Comparison of ENCODE assay signal across 24 mouse cellular contexts in genomic region chr14:48316396-48316795, GRCm38 (mm10).
DNase-seq lines count a peak whose midpoint lies in the region; ATAC-seq and TF ChIP-seq lines count a peak whose summit lies in the region.
"Had no signal": no experiment of that assay in that cellular context is flagged by ENCODE, and none has a peak within 500 bp of the region (broad histone marks: within the 10 kb centered on the region; RNA-seq: fewer than 3 reads in every experiment).

No protein-coding gene starts in this region.

- H3K4me1 ChIP-seq in heart, embryonic 13.5 days = peaks cover 13% of the 10 kb centered on the region
- H3K4me1 ChIP-seq in heart, embryonic 10.5 days = peaks cover 4% of the 10 kb centered on the region; the same call in 1 of the 2 replicates
- peaks cover 4% of the 10 kb centered on the region for H3K4me1 ChIP-seq in heart, embryonic 16.5 days (ENCODE audit: control insufficient read depth, insufficient read depth, low read length)
- 0 out of 2 replicates have a peak, but pooled peaks cover 3% of the 10 kb centered on the region for H3K4me1 ChIP-seq in lung, postnatal 0 days (ENCODE audit: insufficient read depth, low read depth, low read length)
- H3K4me1 ChIP-seq in lung, adult 2 months (ENCODE audit: control insufficient read depth, insufficient read depth, low read length) = no peaks in the 10 kb centered on the region; the same call in 1 of the 2 replicates
- H3K4me1 ChIP-seq: forebrain, embryonic 10.5 days; forebrain, embryonic 13.5 days; hindbrain, embryonic 12.5 days; hindbrain, embryonic 15.5 days had no signal

- no peak overlapping the region for H3K27ac ChIP-seq in heart, embryonic 13.5 days (replicated peaks)
- H3K27ac ChIP-seq in heart, embryonic 10.5 days = no peak overlapping the region
- no peak overlapping the region for H3K27ac ChIP-seq in heart, embryonic 16.5 days (ENCODE audit: low read length)
- no peak overlapping the region for H3K27ac ChIP-seq in lung, postnatal 0 days (ENCODE audit: low read length)
- H3K27ac ChIP-seq: forebrain, embryonic 10.5 days; forebrain, embryonic 13.5 days; gastrocnemius, adult 2 months; hindbrain, embryonic 12.5 days; hindbrain, embryonic 15.5 days had no signal

- peak; percentile 33 for DNase-seq in embryo, embryonic 10 days (ENCODE audit: low spot score)
- DNase-seq in embryo, embryonic 11 days = no peak
- DNase-seq in heart, embryonic 10.5 days (ENCODE audit: low spot score) = no peak
- DNase-seq in heart, adult 9 months (ENCODE audit: low spot score in 2 of 2) = no peak
- peak; percentile 35 for DNase-seq in lung, postnatal 0 days (ENCODE audit: low spot score)
- DNase-seq in lung, adult 2 months = no peak
- DNase-seq: adrenal gland, adult 8-10 months; adrenal gland, postnatal 25 days; cerebellum, adult 11-12 months; cerebellum, adult 8-10 months; cerebellum, postnatal 10 days; cerebellum, postnatal 36 days; gastrocnemius, adult 2 months; gastrocnemius, postnatal 14 days; kidney, adult 2 months had no signal

- H3K9ac ChIP-seq in heart, embryonic 13.5 days = no peak overlapping the region
- no peak overlapping the region for H3K9ac ChIP-seq in heart, embryonic 16.5 days (ENCODE audit: low read length)
- no peak overlapping the region for H3K9ac ChIP-seq in lung, postnatal 0 days (replicated peaks; ENCODE audit: low read depth)
- H3K9ac ChIP-seq: forebrain, embryonic 13.5 days; hindbrain, embryonic 12.5 days; hindbrain, embryonic 15.5 days had no signal

- H3K4me3 ChIP-seq in heart, embryonic 13.5 days = no peak overlapping the region
- H3K4me3 ChIP-seq in heart, embryonic 10.5 days = no peak overlapping the region
- H3K4me3 ChIP-seq in heart, embryonic 16.5 days (ENCODE audit: low read length) = no peak overlapping the region
- no peak overlapping the region for H3K4me3 ChIP-seq in lung, postnatal 0 days (ENCODE audit: low read depth, low read length)
- no peak overlapping the region for H3K4me3 ChIP-seq in lung, adult 2 months (replicated peaks; ENCODE audit: extremely low read depth, low read depth, low read length)
- H3K4me3 ChIP-seq: forebrain, embryonic 10.5 days; forebrain, embryonic 13.5 days; gastrocnemius, adult 2 months; hindbrain, embryonic 12.5 days; hindbrain, embryonic 15.5 days had no signal

- no peak for ATAC-seq in heart, embryonic 13.5 days (ENCODE audit: extremely low read depth, insufficient number of reproducible peaks, low FRiP score, low TSS enrichment)
- ATAC-seq in heart, embryonic 16.5 days (replicated peaks; ENCODE audit: extremely low read depth, insufficient read depth, low FRiP score) = no peak
- ATAC-seq in lung, postnatal 0 days = peak; percentile 66
- ATAC-seq: activated CD4-positive, CD25-positive, alpha-beta regulatory T cell, adult 4 months; forebrain, embryonic 13.5 days; forebrain, embryonic 16.5 days; intestine, postnatal 0 days had no signal

- TF ChIP-seq EP300 in lung, postnatal 0 days (IDR thresholded peaks at IDR 0.05) = peak; percentile 62

- H3K4me2 ChIP-seq in heart, embryonic 13.5 days = peak overlapping the region; percentile 18
- H3K4me2 ChIP-seq in heart, embryonic 16.5 days (ENCODE audit: low read depth, low read length) = peak overlapping the region; percentile 5; the same call in 1 of the 2 replicates
- H3K4me2 ChIP-seq in lung, postnatal 0 days (replicated peaks; ENCODE audit: low read depth, low read length) = no peak overlapping the region
- H3K4me2 ChIP-seq: forebrain, embryonic 13.5 days; hindbrain, embryonic 12.5 days; hindbrain, embryonic 15.5 days had no signal

- H3K36me3 ChIP-seq in heart, embryonic 13.5 days = no peaks in the 10 kb centered on the region
- H3K36me3 ChIP-seq in heart, embryonic 10.5 days = no peaks in the 10 kb centered on the region
- H3K36me3 ChIP-seq in heart, embryonic 16.5 days (ENCODE audit: control insufficient read depth, insufficient read depth) = no peaks in the 10 kb centered on the region
- H3K36me3 ChIP-seq in lung, postnatal 0 days (ENCODE audit: insufficient read depth, low read length) = no peaks in the 10 kb centered on the region
- H3K36me3 ChIP-seq: forebrain, embryonic 10.5 days; hindbrain, embryonic 12.5 days; hindbrain, embryonic 15.5 days had no signal

- no peaks in the 10 kb centered on the region for H3K9me3 ChIP-seq in heart, embryonic 13.5 days
- H3K9me3 ChIP-seq in heart, embryonic 10.5 days = no peaks in the 10 kb centered on the region
- no peaks in the 10 kb centered on the region for H3K9me3 ChIP-seq in heart, embryonic 16.5 days (replicated peaks; ENCODE audit: control insufficient read depth, low read length)
- no peaks in the 10 kb centered on the region for H3K9me3 ChIP-seq in lung, postnatal 0 days (ENCODE audit: low read length)
- H3K9me3 ChIP-seq: forebrain, embryonic 10.5 days; forebrain, embryonic 13.5 days; hindbrain, embryonic 12.5 days; hindbrain, embryonic 15.5 days had no signal

- WGBS in heart, embryonic 13.5 days = 19% methylated on average over 8 of the region's 8 CpGs
- 13% methylated on average over 8 of the region's 8 CpGs for WGBS in heart, embryonic 10.5 days
- WGBS in heart, embryonic 16.5 days = 18% methylated on average over 8 of the region's 8 CpGs
- 31% methylated on average over 8 of the region's 8 CpGs for WGBS in lung, postnatal 0 days
- 43% methylated on average over 8 of the region's 8 CpGs for WGBS in lung, adult 2 months

- no peak for TF ChIP-seq POLR2A in lung, adult 2 months (IDR thresholded peaks at IDR 0.05; ENCODE audit: borderline replicate concordance, extremely low read depth, low read depth, low read length)

- peaks cover 85% of the 10 kb centered on the region for H3K27me3 ChIP-seq in heart, embryonic 13.5 days (replicated peaks)
- peaks cover 78% of the 10 kb centered on the region for H3K27me3 ChIP-seq in heart, embryonic 10.5 days (ENCODE audit: insufficient read depth, poor library complexity, severe bottlenecking)
- H3K27me3 ChIP-seq in heart, embryonic 16.5 days (ENCODE audit: control insufficient read depth, insufficient read depth, low read length) = peaks cover 36% of the 10 kb centered on the region
- no peaks in the 10 kb centered on the region for H3K27me3 ChIP-seq in lung, postnatal 0 days (replicated peaks; ENCODE audit: insufficient read depth, low read length)
- H3K27me3 ChIP-seq: forebrain, embryonic 13.5 days; hindbrain, embryonic 12.5 days; hindbrain, embryonic 15.5 days had no signal

- TF ChIP-seq CTCF in lung, postnatal 0 days (IDR thresholded peaks at IDR 0.05) = no peak
- TF ChIP-seq CTCF in lung, adult 2 months (IDR thresholded peaks at IDR 0.05; ENCODE audit: insufficient read depth, low read length) = no peak

Comparison
In these comparisons a context has a peak if more than half of its experiments do, and no peak if none do; other contexts are left out.
1. DNase-seq: peak in embryo, embryonic 10 days (single experiment) and lung, postnatal 0 days (single experiment); none in embryo, embryonic 11 days (single experiment), heart, embryonic 10.5 days (single experiment), heart, adult 9 months (0 of 2) and lung, adult 2 months (single experiment).